Mouse (Mus musculus) heart, embryonic 16.5 days (tissue): ENCODE results near the gene Rps6kb2. TPM values are rescaled to one million over a fixed set of nuclear protein-coding genes. Genes with fewer than 3 reads are reported as not detected.

Experiments used
- ATAC-seq: fragments of 200-750 bp; cut with Nextera tagmentation; replicated peaks from 2 replicates; pipeline ENCODE4 v1.8.0; 2017; ENCODE audit warnings: moderate number of reproducible peaks; ENCODE audit not compliant: insufficient read depth, low FRiP score; ENCODE audit errors: extremely low read depth
- H3K27ac ChIP-seq: fragments of 300-500 bp; sonication (generic); 2 replicates; pipeline ENCODE4 v1.5.1; 2014; ENCODE audit warnings: mild to moderate bottlenecking, low read length, control low read depth, moderate library complexity
- H3K27me3 ChIP-seq: fragments of 300-500 bp; sonication (generic); 2 replicates; pipeline ENCODE4 v1.6.1; 2014; ENCODE audit warnings: low read length, mixed read lengths; ENCODE audit not compliant: control insufficient read depth, insufficient read depth
- H3K36me3 ChIP-seq: fragments of 300-500 bp; sonication (generic); 2 replicates; pipeline ENCODE4 v1.6.1; 2014; ENCODE audit not compliant: control insufficient read depth, insufficient read depth
- H3K4me1 ChIP-seq: fragments of 300-500 bp; sonication (generic); 2 replicates; pipeline ENCODE4 v1.6.1; 2014; ENCODE audit warnings: low read length, mixed read lengths; ENCODE audit not compliant: control insufficient read depth, insufficient read depth
- H3K4me2 ChIP-seq: fragments of 300-500 bp; sonication (generic); 2 replicates; pipeline ENCODE4 v1.6.1; 2014; ENCODE audit warnings: low read depth, mild to moderate bottlenecking, control low read depth, low read length
- H3K4me3 ChIP-seq: fragments of 300-500 bp; sonication (generic); 2 replicates; pipeline ENCODE4 v1.5.1; 2014; ENCODE audit warnings: mild to moderate bottlenecking, control low read depth, low read length
- H3K9ac ChIP-seq: fragments of 300-500 bp; sonication (generic); 2 replicates; pipeline ENCODE4 v1.6.1; 2014; ENCODE audit warnings: low read length, control low read depth
- H3K9me3 ChIP-seq: fragments of 300-500 bp; sonication (generic); replicated peaks from 2 replicates; pipeline ENCODE4 v1.6.1; 2016; ENCODE audit warnings: low read length; ENCODE audit not compliant: control insufficient read depth
- WGBS: fragments of 180-500 bp; shearing (Covaris S2); extraction: QIAGEN DNeasy Blood & Tissue Kit; methylation state at CpG from one replicate; pipeline ENCODE4 v1.1.7; 2014; 5-methylcytosine and 5-hydroxymethylcytosine counted together
- polyA plus RNA-seq: library from polyadenylated mRNA; unstranded; fragments of >200 nt; fragmentation: Nextera tagmentation; extraction: Ambion mirVana; gene quantifications from 2 replicates; pipeline ENCODE4 v1.2.1, GENCODE M21; 2015

The Rps6kb2 gene
- polyA plus RNA-seq, 1 experiment from 2014 or later = 48.7 TPM

DNA sequence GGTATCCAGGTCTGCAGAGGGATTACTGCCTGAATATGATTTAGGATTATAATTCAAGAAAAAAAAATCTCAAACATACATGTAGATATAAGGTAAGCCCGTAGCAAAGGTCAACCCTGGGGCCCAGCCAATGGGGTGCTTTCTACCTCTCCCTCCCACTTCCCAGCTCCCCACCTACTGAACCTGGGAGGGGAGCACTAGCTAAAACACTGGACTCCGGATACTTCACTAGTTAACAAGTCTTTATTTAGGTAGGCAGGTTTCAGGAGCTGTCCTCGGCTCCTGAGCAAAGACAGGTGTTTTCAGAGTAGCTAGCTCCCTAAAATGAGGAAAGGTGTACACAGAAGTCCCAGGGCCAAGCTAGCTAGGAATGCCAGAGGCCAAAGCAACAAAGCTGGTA lies 946 bp upstream of the Rps6kb2 start:
- peaks cover 24% of the 10 kb centered on the region for H3K4me1 ChIP-seq
- H3K9ac ChIP-seq = no peak overlapping the region
- no peak overlapping the region for H3K4me2 ChIP-seq
- H3K27ac ChIP-seq = no peak overlapping the region
- no peak for ATAC-seq
- H3K27me3 ChIP-seq = no peaks in the 10 kb centered on the region
- 76% methylated on average over 3 of the region's 3 CpGs for WGBS
- H3K36me3 ChIP-seq = peaks cover 16% of the 10 kb centered on the region
- H3K4me3 ChIP-seq = no peak overlapping the region
- H3K9me3 ChIP-seq = no peaks in the 10 kb centered on the region

DNA sequence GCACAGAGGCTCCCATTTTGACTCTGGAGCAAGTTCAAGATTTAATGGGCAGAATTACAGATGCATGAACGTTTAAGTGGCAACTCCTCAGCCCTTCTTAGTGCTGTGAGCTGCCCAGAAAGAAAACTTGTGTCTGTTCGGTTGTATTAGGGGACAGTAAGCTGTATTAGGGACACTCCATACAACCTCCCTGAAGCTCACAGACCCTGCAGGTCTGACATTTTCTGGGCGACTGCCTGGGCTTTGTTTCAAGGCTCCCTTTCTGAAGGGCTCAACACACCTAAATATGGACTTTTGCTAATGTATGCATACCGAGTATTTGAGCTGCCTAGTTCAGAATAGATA lies 361 bp upstream of the Rps6kb2 start:
- peak overlapping the region; percentile 75 for H3K4me3 ChIP-seq
- H3K36me3 ChIP-seq = peaks cover 18% of the 10 kb centered on the region
- peak overlapping the region; percentile 98 for H3K4me2 ChIP-seq
- peaks cover 24% of the 10 kb centered on the region for H3K4me1 ChIP-seq
- WGBS = 29% methylated on average over 4 of the region's 4 CpGs
- no peak for ATAC-seq
- H3K27me3 ChIP-seq = no peaks in the 10 kb centered on the region
- peak overlapping the region; percentile 44 for H3K27ac ChIP-seq
- peak overlapping the region; percentile 84 for H3K9ac ChIP-seq
- no peaks in the 10 kb centered on the region for H3K9me3 ChIP-seq

DNA sequence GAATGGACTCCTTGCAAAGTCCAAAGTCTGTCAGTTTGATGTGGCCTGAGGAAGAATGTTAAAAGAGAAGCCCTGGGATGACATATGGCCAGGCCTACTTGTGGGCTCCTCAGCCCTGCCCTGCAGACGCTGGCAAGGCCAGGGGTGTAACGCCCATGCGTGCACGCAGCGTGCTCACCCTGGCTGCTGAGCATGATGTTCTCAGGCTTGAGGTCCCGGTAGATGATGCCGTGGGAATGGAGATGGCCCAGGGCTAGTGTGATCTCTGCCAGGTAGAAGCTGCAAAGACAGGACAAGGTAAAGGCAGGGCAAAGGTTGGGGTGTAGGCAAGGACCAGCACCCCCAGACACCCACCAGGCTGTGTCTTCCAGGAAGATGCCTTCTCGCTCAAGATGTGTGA lies 4.1 kb downstream of the Rps6kb2 start:
- Histone ChIP-seq H3K4me3 (no peak overlapping the region), H3K27me3 (no peaks in the 10 kb centered on the region), H3K36me3 (peaks cover 26% of the 10 kb centered on the region), H3K9me3 (no peaks in the 10 kb centered on the region), H3K27ac (no peak overlapping the region), H3K4me1 (peaks cover 10% of the 10 kb centered on the region), H3K9ac (no peak overlapping the region), H3K4me2 (no peak overlapping the region)
- 94% methylated on average over 8 of the region's 8 CpGs for WGBS
- no peak for ATAC-seq

DNA sequence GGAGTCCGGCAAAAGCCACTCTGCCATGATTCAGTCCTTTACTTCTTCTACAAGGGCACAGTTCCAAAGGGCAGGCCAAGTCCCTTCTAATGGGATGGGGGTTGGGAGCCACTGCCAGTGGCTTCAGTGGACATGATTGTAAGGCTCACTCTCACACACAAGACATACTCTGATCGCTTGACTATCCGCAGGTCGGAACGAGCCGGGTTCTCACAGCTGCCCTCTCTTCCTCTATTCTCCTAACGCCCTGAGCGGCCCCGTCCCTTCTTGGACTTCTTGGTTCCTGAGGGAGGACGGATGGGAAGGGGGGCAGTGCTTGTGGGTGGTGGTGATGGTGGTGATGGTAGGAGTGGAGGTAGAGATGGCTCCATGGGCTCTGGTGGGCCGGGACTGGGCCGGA lies 6.4 kb downstream of the Rps6kb2 start:
- H3K4me3 ChIP-seq = no peak overlapping the region
- no peaks in the 10 kb centered on the region for H3K9me3 ChIP-seq
- no peak overlapping the region for H3K9ac ChIP-seq
- no peak for ATAC-seq
- H3K36me3 ChIP-seq = peaks cover 30% of the 10 kb centered on the region
- H3K4me2 ChIP-seq = no peak overlapping the region
- H3K27me3 ChIP-seq = no peaks in the 10 kb centered on the region
- WGBS = 89% methylated on average over 12 of the region's 12 CpGs
- no peak overlapping the region for H3K27ac ChIP-seq
- H3K4me1 ChIP-seq = 0 out of 2 replicates have a peak, but pooled peaks cover 2% of the 10 kb centered on the region

DNA sequence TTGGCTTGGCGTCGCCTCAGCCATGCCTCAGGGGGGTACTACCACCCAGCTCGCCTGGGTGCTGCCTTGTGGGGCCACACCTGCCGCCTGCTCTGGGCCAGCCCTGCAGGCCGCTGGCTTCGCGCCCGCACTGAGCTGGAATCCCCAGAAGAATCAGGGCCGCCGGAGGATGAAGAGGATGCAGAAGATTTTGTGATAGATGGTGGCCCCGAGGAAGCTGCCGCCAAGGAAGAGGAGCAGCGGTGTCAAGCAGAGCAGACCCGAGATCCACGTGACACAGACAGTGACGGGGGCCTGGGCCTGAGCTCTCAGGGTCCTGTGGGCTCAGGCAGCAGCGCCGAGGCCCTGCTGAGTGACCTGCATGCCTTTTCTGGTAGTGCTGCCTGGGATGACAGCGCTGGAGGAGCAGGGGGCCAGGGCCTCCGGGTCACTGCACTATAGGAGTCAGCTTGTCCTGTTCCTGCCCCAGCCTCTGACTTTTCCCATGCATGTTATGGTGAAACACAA lies 7.0 kb downstream of the Rps6kb2 start:
- peak overlapping the region; percentile 32 for H3K4me3 ChIP-seq
- H3K27me3 ChIP-seq = no peaks in the 10 kb centered on the region
- no peak for ATAC-seq
- H3K4me2 ChIP-seq = peak overlapping the region; percentile 7
- no peaks in the 10 kb centered on the region for H3K9me3 ChIP-seq
- H3K27ac ChIP-seq = no peak overlapping the region; the same call in 1 of the 2 replicates
- 0 out of 2 replicates have a peak, but pooled peaks cover 4% of the 10 kb centered on the region for H3K4me1 ChIP-seq
- H3K9ac ChIP-seq = peak overlapping the region; percentile 41; the same call in 1 of the 2 replicates
- peaks cover 28% of the 10 kb centered on the region for H3K36me3 ChIP-seq
- 67% methylated on average over 20 of the region's 20 CpGs for WGBS

DNA sequence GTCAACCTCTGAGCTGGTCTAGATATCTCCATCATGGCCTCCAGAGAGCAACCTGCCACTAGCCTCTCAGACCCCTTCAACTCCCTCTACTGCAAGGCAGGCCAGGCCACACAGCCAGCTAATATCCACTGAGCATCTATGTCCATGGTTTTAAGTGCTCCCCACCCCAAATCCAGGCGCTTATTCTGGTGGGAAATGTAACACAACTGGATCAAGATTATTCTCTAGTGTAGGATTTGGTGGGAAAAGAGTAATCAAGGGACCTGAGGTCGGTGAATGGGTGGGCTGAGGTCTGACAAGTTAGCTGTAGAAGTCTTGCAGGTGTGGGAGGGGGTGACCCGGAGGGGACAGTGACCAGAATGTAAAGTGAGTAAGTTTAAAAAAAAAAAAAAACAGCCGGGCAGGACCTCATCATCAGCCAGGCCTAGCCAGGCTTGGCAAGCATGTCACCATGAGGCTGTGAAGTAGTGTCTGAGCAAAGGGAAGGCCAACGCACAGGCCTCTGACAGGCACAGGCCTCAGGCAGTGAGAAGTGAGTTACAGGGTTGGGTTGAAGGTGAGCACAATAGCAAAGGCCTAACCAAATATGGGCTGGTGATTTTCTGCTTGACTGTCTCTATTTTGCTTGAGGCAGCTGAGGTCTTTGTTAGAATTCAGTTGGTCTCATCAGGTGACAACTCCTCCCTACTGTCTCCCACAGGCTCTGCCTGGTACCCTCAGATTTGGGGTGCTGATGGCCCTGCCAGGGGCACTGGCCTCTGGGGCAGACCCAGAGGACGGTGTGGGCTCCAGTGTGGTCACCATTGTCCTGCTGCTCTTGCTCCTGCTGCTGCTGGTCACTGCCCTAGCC lies 7.7 kb downstream of the Rps6kb2 start:
- Histone ChIP-seq H3K4me1 (0 out of 2 replicates have a peak, but pooled peaks cover 4% of the 10 kb centered on the region), H3K9ac (peak overlapping the region; percentile 41; the same call in 1 of the 2 replicates), H3K27me3 (no peaks in the 10 kb centered on the region), H3K4me2 (peak overlapping the region; percentile 7), H3K9me3 (no peaks in the 10 kb centered on the region), H3K4me3 (peak overlapping the region; percentile 32), H3K27ac (no peak overlapping the region; the same call in 1 of the 2 replicates), H3K36me3 (peaks cover 30% of the 10 kb centered on the region)
- ATAC-seq = no peak
- WGBS = 73% methylated on average over 6 of the region's 6 CpGs

DNA sequence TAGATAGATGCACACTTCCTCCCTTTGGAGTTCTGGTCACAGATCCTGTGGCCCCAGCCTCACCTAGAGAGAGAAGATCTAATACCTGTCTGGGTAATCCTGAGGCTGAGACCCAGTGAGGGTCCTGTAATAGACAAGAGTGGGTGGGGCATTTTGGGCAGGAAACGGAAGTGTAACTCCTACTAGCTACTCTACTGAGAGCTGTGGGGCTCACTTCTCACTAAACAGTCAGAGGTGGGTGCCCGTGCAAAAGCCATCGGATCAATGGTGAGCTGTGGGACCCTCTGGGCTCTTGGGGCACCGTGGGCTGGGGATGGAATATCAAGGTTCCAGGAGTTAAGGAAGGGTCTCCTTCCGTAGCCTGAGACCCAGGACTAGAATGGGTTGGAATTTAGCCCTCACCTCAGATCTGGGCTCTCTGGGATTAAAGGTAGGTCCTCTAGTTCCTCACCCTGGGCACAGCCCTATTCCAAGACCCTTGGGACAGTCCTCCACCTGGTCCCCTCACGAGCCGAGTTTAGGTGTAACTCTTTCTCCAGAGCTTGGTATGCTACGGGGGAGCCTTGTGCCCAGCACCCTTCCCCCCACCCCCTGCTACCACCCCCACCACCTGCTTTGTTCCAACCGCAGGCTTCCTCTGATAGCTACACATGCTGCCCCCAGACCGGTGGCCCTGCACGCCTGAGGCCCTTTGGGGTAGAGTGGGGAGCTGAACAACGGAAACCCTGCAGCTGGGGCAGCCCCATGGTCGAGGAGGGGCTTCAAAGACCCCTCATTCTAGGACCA lies 8.5 kb downstream of the Rps6kb2 start:
- 63% methylated on average over 13 of the region's 13 CpGs for WGBS
- H3K4me3 ChIP-seq = peak overlapping the region; percentile 32
- H3K36me3 ChIP-seq = peaks cover 28% of the 10 kb centered on the region
- 0 out of 2 replicates have a peak overlapping the region, but pooled peaks have one; percentile 5 for H3K4me2 ChIP-seq
- H3K9me3 ChIP-seq = no peaks in the 10 kb centered on the region
- peak overlapping the region; percentile 51 for H3K9ac ChIP-seq
- no peaks in the 10 kb centered on the region for H3K27me3 ChIP-seq
- H3K27ac ChIP-seq = peak overlapping the region; percentile 41
- no peak for ATAC-seq
- peaks cover 6% of the 10 kb centered on the region for H3K4me1 ChIP-seq

DNA sequence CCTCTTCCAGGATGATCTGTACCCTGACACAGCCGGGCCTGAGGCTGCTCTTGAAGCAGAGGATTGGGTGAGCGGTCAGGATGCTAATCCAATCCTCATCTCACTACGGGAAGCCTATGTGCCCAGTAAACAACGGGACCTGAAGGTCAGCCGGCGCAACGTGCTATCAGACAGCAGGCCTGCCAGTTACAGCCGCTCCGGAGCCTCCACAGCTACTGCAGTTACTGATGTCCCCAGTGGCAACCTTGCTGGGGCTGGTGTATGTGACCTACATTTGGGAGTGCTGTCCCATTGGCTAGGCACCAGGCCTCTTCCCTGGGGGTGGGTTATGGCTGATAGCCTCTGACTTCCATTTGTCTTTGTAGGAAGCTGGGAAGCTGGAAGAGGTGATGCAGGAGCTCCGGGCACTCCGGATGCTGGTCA lies 9.9 kb downstream of the Rps6kb2 start, which contains the start of gene Ptprcap:
Gene Ptprcap, plus strand, starts transcription at position 373 of the 423 bp plus-strand sequence.
- WGBS = 56% methylated on average over 11 of the region's 11 CpGs
- ATAC-seq = no peak
- Histone ChIP-seq H3K4me3 (no peak within 1 kb of the TSS; the same call in 1 of the 2 replicates), H3K27ac (no peak within 1 kb of the TSS), H3K4me2 (no peak within 1 kb of the TSS), H3K9ac (no peak within 1 kb of the TSS), H3K27me3 (no peaks in the 10 kb centered on the region), H3K4me1 (peaks cover 12% of the 10 kb centered on the region), H3K36me3 (peaks cover 20% of the 10 kb centered on the region), H3K9me3 (no peaks in the 10 kb centered on the region)
